Mouse (Mus musculus) cerebellum, adult 2 months (tissue): ENCODE measurements around the gene Cacng7.

Experiments used
- CTCF ChIP-seq: fragments of 200-500 bp; IDR thresholded peaks from 2 replicates; pipeline ENCODE4 v1.5.1; 2011; ENCODE audit warnings: low read depth, mild to moderate bottlenecking, control low read depth, low read length, moderate library complexity, borderline replicate concordance; ENCODE audit not compliant: insufficient read depth
- POLR2A ChIP-seq: fragments of 200-500 bp; IDR thresholded peaks from 2 replicates; pipeline ENCODE4 v1.6.1; 2011; ENCODE audit warnings: low read length, control low read depth, borderline replicate concordance; ENCODE audit not compliant: insufficient read depth

- TF ChIP-seq CTCF = no peak
- TF ChIP-seq POLR2A = no peak
Measured at GRCm38 (mm10) chr7:3415378-3415777, 82.6 kb downstream of the Cacng7 start.
